Mouse (Mus musculus) urinary bladder, adult 18-20 months (tissue): ENCODE data around the gene Krt20.
A peak's percentile ranks its signal among the peaks of the same experiment; 100 is the strongest.

Source experiments
- DNase-seq, 2 experiments: peaks; one replicate each; pipeline ENCODE4 v3.0.0; 2022; ENCODE audit warnings: low spot score in 2 of 2, mixed read lengths in 2 of 2

Gene Krt20

GRCm38 (mm10) chr11:99413247-99413646, 24.7 kb downstream of the Krt20 start:
- DNase-seq = no peak

- DNase-seq = no peak
These were observed 31.8 kb downstream of the Krt20 start for GRCm38 (mm10) chr11:99406186-99406585.

GRCm38 (mm10) chr11:99399956-99400549, 37.9 kb downstream of the Krt20 start:
- no peak for DNase-seq

- no peak for DNase-seq
These were observed 39.1 kb downstream of the Krt20 start for GRCm38 (mm10) chr11:99398832-99399231.

GRCm38 (mm10) chr11:99398084-99398483, 39.9 kb downstream of the Krt20 start:
- DNase-seq = no peak

- DNase-seq = no peak
These were observed 41.3 kb downstream of the Krt20 start for GRCm38 (mm10) chr11:99396661-99397060.

GRCm38 (mm10) chr11:99396034-99396433, 41.9 kb downstream of the Krt20 start:
- no peak for DNase-seq

GRCm38 (mm10) chr11:99392492-99392891, 45.5 kb downstream of the Krt20 start:
- DNase-seq = no peak

GRCm38 (mm10) chr11:99391375-99391774, 46.6 kb downstream of the Krt20 start:
- DNase-seq = no peak

GRCm38 (mm10) chr11:99390866-99391265, 47.1 kb downstream of the Krt20 start:
- no peak for DNase-seq

GRCm38 (mm10) chr11:99389264-99389663, 48.7 kb downstream of the Krt20 start, which contains the start of gene Krt10:
Gene Krt10, minus strand, starts transcription at chr11:99389364.
- DNase-seq = no peak

- no peak for DNase-seq
These were observed 49.3 kb downstream of the Krt20 start for GRCm38 (mm10) chr11:99388661-99389060.

- DNase-seq = peak; percentile 64 to 87
These were observed 51.9 kb downstream of the Krt20 start for GRCm38 (mm10) chr11:99385813-99386721.

GRCm38 (mm10) chr11:99379568-99379967, 58.4 kb downstream of the Krt20 start:
- peak; percentile 51 to 53 for DNase-seq
